Mouse (Mus musculus): ENCODE results near the gene Ahdc1.

- no peak for TF ChIP-seq CTCF (IDR thresholded peaks at IDR 0.05; ENCODE audit: low read depth)
- TF ChIP-seq EP300 (optimal IDR thresholded peaks at IDR 0.05), result no peak
Measured at GRCm38 (mm10) chr4:133047353-133048105, 36.5 kb downstream of the Ahdc1 start.

All from stomach, postnatal 0 days (tissue).